Mouse (Mus musculus) left cerebral cortex, adult 2 months (tissue): ENCODE measurements around the gene Vmn2r78. TPM values are rescaled to one million over a fixed set of nuclear protein-coding genes. Genes with fewer than 3 reads are reported as not detected.
"Not testable (repeated sequence)": the region's sequence is repeated elsewhere in the genome, so short reads cannot be mapped to it uniquely, and the experiment has no call there.

ENCODE experiments used
- DNase-seq, 2 experiments: peaks; one replicate each; pipeline ENCODE4 v3.0.0; 2021 to 2022; ENCODE audit warnings: low spot score in 2 of 2, mixed read lengths in 1 of 2; ENCODE audit errors: extremely low spot score in 1 of 2
- H3K27ac ChIP-seq: fragments of 200-600 bp; 2 replicates; pipeline ENCODE4 v1.8.1; 2022
- H3K4me3 ChIP-seq: fragments of 200-600 bp; 2 replicates; pipeline ENCODE4 v1.8.1; 2022
- CTCF ChIP-seq: fragments of 200-600 bp; IDR thresholded peaks from 2 replicates; pipeline ENCODE4 v1.8.1; 2022; ENCODE audit warnings: antibody characterized with exemption, mild to moderate bottlenecking, moderate library complexity
- intact Hi-C: fragments of 180-260 bp; cut with DNase I; formaldehyde crosslinking; loops from one replicate; pipeline ENCODE4 v1.15.1; 2025
- long read RNA-seq, 2 experiments: library from polyadenylated mRNA; stranded (forward); transcript quantifications; one replicate each; pipeline ENCODE4 v2.0.0; 2021; ENCODE audit warnings: borderline mapping rate in 2 of 2
- total RNA-seq, 2 experiments: library from RNA; stranded (reverse); gene quantifications; 2 replicates each; pipeline ENCODE4 v1.2.3; 2021

Gene Vmn2r78
- total RNA-seq: not detected
- long read RNA-seq, experiment 1: 0 reads
- long read RNA-seq, experiment 2: 0 reads

DNA sequence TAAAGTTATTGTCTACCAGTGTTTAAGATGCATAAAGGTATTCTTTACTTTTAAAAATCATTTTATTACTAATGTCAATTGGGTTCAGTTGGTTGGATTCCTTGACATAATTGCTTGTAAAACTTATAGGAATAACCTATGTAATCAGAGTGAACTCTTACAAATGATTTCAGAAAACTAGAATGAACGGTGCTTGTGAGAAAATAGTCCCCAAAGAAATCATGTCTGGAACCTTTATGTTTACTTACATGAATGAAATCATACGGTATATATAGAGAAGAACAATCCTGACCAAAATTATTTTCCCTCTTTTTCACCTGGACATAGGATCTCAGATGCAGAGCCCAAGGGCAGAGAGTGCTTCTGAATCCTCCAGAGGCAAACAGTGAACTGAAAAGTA lies at the start of gene Vmn2r78:
Gene Vmn2r78, plus strand, starts transcription at position 301 of the 400 bp plus-strand sequence.
- H3K27ac ChIP-seq, H3K4me3 ChIP-seq, intact Hi-C loops, DNase-seq: not testable (repeated sequence)

DNA sequence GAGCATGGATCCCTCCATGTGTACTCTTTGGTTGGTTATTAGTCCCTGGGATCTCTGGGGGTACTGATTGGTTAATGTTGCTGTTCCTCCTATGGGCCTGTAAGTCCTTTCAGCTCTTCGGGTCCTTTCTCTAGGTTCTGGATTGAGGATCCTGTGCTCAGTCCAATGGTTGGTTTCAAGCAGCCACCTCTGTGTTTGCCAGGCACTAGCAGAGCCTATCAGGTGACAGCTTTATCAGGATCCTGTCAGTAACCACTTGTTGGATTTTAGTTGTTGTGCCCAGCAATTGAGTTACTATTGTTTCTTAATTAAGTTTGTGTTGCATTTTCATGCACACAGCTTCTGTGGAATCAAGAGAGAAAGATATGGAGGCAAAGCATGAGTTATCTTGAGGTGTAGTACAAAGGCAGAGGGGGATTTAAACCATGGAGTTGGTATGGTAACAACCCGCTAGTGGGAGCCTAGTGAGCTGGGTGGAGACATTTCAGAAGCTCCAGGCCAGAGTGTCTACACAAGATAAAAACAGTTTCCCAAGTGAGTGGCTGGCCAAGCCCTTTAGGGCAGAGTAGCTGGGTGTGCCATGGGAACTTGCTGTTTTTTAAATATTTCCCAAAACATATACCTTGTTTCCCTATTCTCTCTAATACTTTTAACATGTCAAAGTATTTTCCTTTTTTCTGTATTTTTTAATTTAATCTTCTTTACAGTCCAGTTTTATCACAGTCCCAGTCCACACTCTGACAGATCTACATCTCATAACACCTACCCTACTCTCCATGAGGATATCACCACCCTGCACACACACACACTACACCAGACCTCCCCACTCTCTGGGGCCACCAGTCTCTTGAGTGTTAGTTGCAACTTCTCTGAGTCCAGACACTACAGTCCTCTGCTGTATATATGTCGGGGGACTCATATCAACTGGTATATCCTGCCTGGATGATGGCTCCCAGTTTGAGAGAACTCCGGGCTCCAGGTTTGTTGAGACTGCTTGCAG lies 25.1 kb upstream of the Vmn2r78 start:
- no peak overlapping the region for H3K27ac ChIP-seq
- intact Hi-C loops: no loop called here
- DNase-seq: no peak
- no peak overlapping the region for H3K4me3 ChIP-seq
- TF ChIP-seq CTCF: no peak

DNA sequence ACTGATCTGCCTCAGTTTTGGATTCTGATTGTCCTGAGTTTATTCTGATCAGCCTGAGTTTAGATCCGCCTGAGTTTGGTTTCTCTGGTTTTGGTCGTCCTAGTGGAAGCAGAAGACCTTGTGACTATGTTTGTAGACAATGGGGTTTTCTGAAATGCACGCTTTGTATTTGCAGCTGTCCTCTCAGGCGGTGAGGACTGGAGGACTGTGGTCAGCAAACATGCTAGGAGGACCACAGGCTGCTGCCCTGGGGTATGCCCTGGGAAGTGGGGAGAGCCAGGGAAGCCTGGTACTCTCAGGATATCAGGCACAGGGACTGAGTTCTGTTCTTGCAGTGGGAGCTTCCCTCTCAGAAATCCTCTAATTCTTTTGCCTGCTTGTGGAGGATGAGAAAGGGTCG lies 22.4 kb downstream of the Vmn2r78 start:
- DNase-seq: no peak
- intact Hi-C loops: no loop called here
- H3K4me3 ChIP-seq: no peak overlapping the region
- H3K27ac ChIP-seq: no peak overlapping the region
- no peak for TF ChIP-seq CTCF

DNA sequence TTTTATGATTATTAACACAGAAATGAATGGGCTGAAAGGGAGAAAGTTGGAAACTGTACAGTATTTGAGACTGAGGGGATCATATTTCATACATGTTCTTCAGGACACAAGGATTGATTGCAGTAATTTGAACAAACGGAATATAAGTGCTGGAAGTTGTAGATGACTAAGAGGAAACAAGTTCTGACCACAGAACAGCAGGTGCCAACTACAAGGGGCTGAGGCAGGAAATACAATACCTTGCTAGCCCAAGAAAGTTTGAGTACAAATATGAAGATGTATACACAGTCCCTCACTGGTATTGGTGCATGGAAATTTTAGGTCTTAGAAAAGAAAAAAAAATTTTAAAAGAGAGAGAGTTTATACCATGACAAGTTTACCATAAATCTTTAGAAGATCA lies 79.8 kb downstream of the Vmn2r78 start:
- Histone ChIP-seq H3K4me3 (no peak overlapping the region), H3K27ac (no peak overlapping the region)
- DNase-seq: no peak
- intact Hi-C loops: no loop called here
- no peak for TF ChIP-seq CTCF

DNA sequence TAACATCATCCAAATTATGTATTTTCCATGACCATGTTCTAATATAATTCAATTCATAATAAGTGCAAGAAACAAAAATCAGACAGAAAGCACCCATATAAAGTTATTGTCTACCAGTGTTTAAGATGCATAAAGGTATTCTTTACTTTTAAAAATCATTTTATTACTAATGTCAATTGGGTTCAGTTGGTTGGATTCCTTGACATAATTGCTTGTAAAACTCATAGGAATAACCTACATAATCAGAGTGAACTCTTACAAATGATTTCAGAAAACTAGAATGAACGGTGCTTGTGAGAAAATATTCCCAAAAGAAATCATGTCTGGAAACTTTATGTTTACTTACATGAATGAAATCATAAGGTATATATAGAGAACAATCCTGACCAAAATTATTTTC lies 80.9 kb downstream of the Vmn2r78 start, which contains the start of gene Vmn2r79:
Gene Vmn2r79, plus strand, starts transcription at position 301 of the 400 bp plus-strand sequence.
- DNase-seq, intact Hi-C loops, H3K4me3 ChIP-seq, H3K27ac ChIP-seq: not testable (repeated sequence)

Other genes with a start within 250 kb of the Vmn2r78 start
- not detected for gene Olfr292, start 226.8 kb upstream of the Vmn2r78 start, total RNA-seq
- gene Folh1, start 139.2 kb upstream of the Vmn2r78 start, total RNA-seq: 1 to 10 TPM; 4.0 to 4.6 TPM
- gene Vmn2r77, start 120.1 kb upstream of the Vmn2r78 start, total RNA-seq: not detected
- under 1 TPM in 1 of 2 experiments, not detected in 1; 0.07 TPM for gene Vmn2r79, start 81.0 kb downstream of the Vmn2r78 start, total RNA-seq